Mouse (Mus musculus): ENCODE results near the gene Noto. TPM values are rescaled to one million over a fixed set of nuclear protein-coding genes. Genes with fewer than 3 reads are reported as not detected.

Noto gene
- not detected for total RNA-seq (2018; cell fraction: chromatin; rRNA removed)
- not detected for total RNA-seq (2018; cell fraction: cytosol; rRNA removed)
- total RNA-seq (2018; cell fraction: nucleus; rRNA removed), result not detected
- not detected in 3 replicates for polyA plus RNA-seq (2018)

DNA sequence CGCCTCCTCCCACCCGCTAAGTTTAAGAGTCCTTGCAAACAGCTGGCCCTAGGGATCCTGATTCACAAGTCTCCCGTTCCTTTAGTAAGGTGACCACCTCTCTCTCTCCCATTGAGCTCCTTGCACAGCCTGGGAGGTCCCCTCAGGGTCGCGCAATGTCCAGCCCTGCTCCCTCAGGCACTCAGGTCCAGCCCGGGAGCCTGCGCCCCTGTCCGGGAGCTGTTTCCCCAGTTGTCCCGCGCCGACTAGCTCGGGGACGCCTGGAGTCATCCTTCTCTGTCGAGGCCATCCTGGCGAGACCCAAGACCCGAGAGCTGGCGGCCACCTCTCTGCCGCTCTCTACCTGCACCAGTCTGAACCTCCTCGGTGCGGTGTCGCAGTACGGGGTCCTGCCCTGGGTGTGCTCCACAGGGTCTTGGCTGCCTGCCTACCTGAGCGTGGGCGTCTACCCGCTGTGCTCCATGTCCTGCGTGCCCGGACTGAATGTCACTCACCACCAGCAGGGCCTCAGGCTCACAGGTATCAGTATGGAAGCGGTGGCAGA, at the start of gene Noto:
Gene Noto (plus strand): TSS at position 51 of the 544 bp plus-strand sequence.
- no peaks in the 10 kb centered on the region for H3K36me3 ChIP-seq (ENCODE audit: inconsistent target)
- H3K27ac ChIP-seq, result no peak within 1 kb of the TSS
- no peak within 1 kb of the TSS for H3K4me3 ChIP-seq (ENCODE audit: inconsistent target)
- no peaks in the 10 kb centered on the region for H3K79me2 ChIP-seq (ENCODE audit: inconsistent target)
- 52% methylated on average over 28 of the region's 28 CpGs for WGBS (ENCODE audit: missing documents)

DNA sequence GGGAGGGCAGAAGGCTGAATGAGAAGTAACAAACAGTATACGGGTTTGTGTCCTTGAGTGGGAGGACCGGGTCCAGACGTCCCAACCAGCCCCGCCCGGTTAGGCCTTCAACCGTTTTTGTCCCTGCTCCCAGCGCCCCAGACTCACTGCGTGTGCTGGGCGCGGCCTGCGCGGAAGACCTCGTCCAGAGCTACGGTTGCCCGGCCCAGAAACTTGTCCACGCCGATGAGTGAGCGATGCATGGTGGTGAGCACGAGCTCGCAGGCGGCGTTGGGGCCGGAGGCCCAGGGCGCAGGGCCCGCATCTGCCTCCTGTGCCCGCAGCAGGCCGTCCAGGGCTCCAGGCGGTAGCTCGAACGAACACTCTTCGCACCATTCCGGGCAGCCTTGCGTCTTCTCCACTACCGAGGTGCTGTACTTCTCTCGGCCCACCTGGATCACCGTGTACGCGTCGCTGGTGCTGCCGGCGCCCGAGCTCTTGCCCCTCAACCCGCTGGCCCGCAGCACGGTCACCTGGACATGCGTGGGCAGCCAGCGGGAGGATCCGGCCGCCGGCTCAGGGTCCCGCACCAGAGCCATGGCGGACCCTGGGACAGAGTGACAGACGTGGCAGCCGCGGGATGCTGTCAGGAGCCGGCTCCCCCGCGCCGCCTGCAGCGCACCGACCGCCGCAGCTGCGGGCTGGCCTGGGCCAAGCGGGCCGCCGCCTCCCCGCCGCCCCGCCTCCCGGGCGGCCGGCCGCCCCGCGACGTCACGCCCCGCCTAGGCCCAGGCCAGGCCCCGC, 49.5 kb upstream of the Noto start, which contains the start of gene Rab11fip5:
Gene Rab11fip5 (minus strand): TSS at position 684 of the 783 bp plus-strand sequence.
- Histone ChIP-seq H3K4me3 (ENCODE audit: inconsistent target) (peak within 1 kb of the TSS; percentile 73), H3K27ac (peak within 1 kb of the TSS; percentile 94), H3K36me3 (ENCODE audit: inconsistent target) (no peaks in the 10 kb centered on the region), H3K79me2 (ENCODE audit: inconsistent target) (peaks cover 42% of the 10 kb centered on the region)
- 2% methylated on average over 45 of the region's 80 CpGs for WGBS (ENCODE audit: missing documents)

DNA sequence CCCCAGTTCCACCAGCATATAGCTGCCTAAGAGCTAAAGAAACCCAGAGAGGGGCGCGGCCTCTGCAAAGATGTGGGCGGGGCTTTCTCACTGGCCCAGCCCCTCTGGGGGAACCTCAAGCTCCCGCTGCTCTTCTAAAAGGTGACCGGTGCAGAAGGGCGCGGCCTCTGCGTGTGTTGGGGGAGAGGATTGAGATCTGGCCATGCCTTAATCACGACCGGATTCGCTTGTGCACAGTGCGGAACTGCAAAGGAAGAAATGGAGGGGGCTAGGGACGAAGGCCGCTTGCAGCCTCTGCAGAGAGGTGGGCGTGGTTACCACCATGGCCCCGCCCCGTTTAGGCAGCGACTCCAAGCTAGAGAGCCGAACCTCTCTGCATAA, 49.0 kb upstream of the Noto start:
- Histone ChIP-seq H3K36me3 (ENCODE audit: inconsistent target) (no peaks in the 10 kb centered on the region), H3K4me3 (ENCODE audit: inconsistent target) (peak overlapping the region; percentile 43), H3K27ac (peak overlapping the region; percentile 56), H3K79me2 (ENCODE audit: inconsistent target) (peaks cover 42% of the 10 kb centered on the region)
- under 1% methylated on average over 19 of the region's 19 CpGs for WGBS (ENCODE audit: missing documents)

DNA sequence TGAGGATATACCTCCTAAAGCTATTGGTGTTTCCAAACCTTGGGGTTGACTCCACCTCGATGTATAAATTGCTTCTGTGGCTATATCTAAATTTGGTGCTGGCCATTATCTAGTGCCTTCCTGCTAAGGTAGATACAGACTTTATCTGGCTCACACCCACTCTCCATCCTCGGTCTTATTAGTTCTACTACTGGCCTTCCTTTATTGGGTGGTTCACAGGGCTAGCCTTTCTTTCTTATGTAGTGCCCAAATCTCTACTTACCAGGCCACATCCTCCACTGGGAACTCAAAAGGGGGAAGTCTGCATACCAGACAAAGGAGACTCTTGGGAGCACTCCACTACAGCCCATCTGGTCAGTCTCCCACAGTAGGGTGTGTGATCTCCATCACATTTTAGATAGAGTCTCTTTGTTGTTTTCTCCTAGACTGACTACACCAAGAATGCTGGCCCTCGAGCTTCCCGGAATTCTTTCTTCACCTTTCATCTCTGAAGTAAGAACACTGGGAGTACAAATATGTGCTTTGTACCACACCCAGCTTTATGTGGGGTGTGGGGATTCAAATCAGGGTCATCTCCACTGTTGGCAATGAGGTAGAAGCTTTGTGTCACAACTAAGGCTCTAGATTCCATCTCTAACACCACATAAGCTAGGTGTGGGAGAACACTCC, 46.5 kb upstream of the Noto start:
- Histone ChIP-seq H3K79me2 (ENCODE audit: inconsistent target) (peaks cover 21% of the 10 kb centered on the region), H3K36me3 (ENCODE audit: inconsistent target) (no peaks in the 10 kb centered on the region), H3K4me3 (ENCODE audit: inconsistent target) (no peak overlapping the region), H3K27ac (no peak overlapping the region)
- 73% methylated on average over 4 of the region's 4 CpGs for WGBS (ENCODE audit: missing documents)

DNA sequence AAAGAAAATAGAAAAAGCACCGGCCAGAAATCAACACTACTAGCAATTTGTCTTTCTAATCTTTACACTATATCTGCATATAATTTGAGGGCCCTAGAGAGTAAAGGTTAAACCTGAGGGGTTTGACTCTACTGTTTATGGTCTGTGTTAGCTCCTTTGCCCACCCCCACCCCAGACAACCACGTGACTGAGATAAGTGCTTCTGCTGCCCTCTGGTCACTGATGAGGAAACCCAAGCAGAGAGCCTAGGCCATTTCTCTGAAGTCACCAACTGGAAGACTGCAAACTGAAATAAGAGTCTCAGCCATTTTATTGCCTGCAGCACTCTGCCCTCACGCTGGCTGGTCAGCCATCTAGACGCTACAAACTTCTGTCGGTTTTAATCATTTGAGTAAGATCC, 45.8 kb upstream of the Noto start:
- H3K79me2 ChIP-seq (ENCODE audit: inconsistent target), result peaks cover 14% of the 10 kb centered on the region
- H3K27ac ChIP-seq, result no peak overlapping the region
- WGBS (ENCODE audit: missing documents), result 92% methylated on average over 5 of the region's 5 CpGs

DNA sequence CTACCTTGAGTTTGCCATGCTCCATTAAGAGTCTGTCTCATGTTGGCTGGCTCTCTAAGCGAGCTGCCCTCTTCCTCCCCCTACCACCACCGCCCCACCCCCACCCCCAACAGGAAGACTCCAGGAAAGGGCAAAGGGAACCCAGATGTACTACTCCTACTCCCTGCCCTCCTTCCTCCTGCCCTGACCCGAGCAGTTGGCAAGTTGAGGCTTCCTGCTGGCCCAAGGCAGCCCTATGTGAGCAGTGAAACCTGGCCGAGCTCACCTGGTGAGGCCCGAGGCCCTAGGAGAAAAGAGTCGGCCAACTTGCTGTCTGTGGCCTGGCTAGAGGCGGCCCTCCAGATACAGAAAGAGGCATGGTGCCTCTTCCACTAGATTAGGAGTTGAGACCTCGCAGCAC, 45.1 kb upstream of the Noto start:
- no peak overlapping the region for H3K4me3 ChIP-seq (ENCODE audit: inconsistent target)
- 67% methylated on average over 4 of the region's 8 CpGs for WGBS (ENCODE audit: missing documents)
- peaks cover 7% of the 10 kb centered on the region for H3K79me2 ChIP-seq (ENCODE audit: inconsistent target)
- no peak overlapping the region for H3K27ac ChIP-seq
- no peaks in the 10 kb centered on the region for H3K36me3 ChIP-seq (ENCODE audit: inconsistent target)

More for the DNA sequence above, 45.8 kb upstream of the Noto start:
- H3K4me3 ChIP-seq (ENCODE audit: inconsistent target), result no peak overlapping the region
- H3K36me3 ChIP-seq (ENCODE audit: inconsistent target), result no peaks in the 10 kb centered on the region

DNA sequence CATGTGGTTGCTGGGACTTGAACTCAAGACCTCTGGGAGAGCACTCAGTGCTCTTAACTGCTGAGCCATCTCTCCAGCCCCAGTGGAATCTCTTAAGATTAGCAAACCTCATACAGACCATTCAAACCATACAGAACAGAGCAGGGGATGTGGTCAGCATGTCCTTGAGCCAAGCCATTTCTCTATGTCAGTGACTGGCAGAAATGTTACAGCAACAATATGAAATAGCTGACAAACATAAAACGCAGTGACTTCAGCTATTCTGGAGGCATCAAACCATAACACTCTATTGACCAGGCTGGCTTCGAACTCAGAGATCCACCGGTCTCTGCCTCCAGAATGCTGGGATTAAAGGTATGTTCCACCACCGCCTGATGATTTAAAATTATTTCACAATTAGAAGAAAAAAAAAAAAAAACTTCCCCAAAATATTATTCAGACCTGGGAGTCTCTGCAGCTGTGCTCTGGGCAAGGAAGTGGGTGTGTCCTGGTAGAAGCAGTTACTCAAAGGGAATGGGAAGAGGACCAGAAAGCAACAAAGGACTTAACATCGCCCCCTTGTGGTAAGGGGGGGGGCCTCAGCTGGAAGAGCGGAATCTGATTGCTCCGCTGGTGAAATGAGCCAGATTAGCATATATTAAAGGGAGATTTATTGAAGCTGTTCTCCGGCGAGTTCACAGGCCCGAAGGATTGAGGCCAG, 43.3 kb upstream of the Noto start:
- Histone ChIP-seq H3K4me3 (ENCODE audit: inconsistent target) (no peak overlapping the region), H3K79me2 (ENCODE audit: inconsistent target) (no peaks in the 10 kb centered on the region), H3K36me3 (ENCODE audit: inconsistent target) (no peaks in the 10 kb centered on the region), H3K27ac (peak overlapping the region; percentile 71)
- WGBS (ENCODE audit: missing documents), result 11% methylated on average over 9 of the region's 10 CpGs

DNA sequence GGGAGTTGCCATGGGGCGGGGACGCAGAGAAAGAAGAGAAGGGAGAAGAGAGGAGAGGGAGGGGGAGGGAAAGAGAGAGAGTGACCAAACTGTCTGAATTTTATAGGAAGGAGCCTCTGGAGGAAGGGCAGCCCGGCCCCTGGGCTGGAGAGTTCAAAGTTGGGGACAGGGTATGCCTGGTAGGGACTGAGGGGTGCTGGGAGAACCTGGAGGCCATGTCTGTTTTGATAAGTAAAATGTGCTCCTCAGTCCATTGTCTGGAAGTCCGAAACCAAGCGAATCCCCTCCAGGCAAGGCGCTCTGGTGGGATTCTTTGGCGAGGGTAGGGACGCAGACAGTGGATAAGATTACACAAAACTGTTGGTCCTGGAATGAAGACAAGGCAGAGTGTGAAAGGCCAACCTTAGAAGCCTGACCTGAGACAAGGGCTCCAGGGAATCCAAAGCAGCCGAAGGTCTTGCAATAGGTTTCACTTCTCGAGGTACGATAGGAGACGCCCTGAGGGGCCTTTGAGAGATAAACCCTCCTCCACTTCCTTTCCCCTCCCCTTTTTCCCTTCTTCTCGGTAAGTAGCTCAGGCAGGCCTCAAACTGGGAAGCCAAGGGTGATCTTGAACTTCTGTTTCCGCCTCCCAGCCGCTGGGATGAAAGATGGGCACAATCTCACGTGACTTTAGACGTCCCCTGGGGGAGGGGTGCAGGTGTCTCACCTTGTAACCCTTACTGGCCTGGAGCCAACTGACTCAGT, 42.6 kb upstream of the Noto start:
- Histone ChIP-seq H3K36me3 (ENCODE audit: inconsistent target) (no peaks in the 10 kb centered on the region), H3K79me2 (ENCODE audit: inconsistent target) (no peaks in the 10 kb centered on the region), H3K4me3 (ENCODE audit: inconsistent target) (no peak overlapping the region), H3K27ac (peak overlapping the region; percentile 71)
- 50% methylated on average over 17 of the region's 17 CpGs for WGBS (ENCODE audit: missing documents)

DNA sequence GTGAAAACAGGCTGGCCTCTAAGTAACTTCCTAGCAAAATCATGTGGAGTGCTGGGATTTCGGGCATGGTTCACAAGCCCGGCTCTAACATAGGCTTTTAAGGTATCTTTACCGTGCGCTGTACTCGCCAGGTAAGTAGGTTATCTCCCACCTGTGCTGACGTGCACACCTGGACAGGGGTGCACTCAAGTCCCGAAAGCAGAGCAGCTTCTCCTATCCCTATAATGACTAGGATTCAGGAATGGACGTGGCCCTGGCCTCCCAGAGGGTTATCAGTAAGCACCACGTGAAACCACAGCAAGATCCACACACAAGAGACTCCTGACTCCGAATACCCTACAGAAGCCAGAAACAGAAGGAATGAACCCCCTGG, 42.1 kb upstream of the Noto start:
- 96% methylated on average over 8 of the region's 10 CpGs for WGBS (ENCODE audit: missing documents)
- Histone ChIP-seq H3K79me2 (ENCODE audit: inconsistent target) (no peaks in the 10 kb centered on the region), H3K4me3 (ENCODE audit: inconsistent target) (no peak overlapping the region), H3K27ac (0 out of 2 replicates have a peak overlapping the region, but pooled peaks have one; percentile 71), H3K36me3 (ENCODE audit: inconsistent target) (no peaks in the 10 kb centered on the region)

DNA sequence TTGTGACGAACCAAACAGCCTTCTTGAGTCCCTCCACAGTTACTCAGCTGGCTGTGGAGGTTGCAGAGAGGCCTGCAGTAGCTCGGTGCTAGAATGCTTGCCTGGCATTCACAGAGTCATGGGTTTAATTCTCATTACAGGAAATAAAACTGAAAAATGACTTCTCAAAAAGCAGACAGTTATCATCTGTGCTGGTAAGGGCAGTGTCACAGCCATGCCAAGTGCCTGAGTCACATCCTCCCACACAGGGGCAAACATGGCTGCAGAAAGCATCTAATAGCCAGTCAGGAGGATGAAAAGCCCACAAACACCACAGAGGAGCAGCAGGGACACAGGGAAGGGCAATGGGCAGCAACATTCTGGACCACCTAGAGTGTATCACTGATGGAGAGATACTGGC, 40.9 kb upstream of the Noto start:
- 74% methylated on average over 2 of the region's 2 CpGs for WGBS (ENCODE audit: missing documents)
- Histone ChIP-seq H3K36me3 (ENCODE audit: inconsistent target) (no peaks in the 10 kb centered on the region), H3K27ac (peak overlapping the region; percentile 27; the same call in 1 of the 2 replicates), H3K4me3 (ENCODE audit: inconsistent target) (no peak overlapping the region), H3K79me2 (ENCODE audit: inconsistent target) (no peaks in the 10 kb centered on the region)

DNA sequence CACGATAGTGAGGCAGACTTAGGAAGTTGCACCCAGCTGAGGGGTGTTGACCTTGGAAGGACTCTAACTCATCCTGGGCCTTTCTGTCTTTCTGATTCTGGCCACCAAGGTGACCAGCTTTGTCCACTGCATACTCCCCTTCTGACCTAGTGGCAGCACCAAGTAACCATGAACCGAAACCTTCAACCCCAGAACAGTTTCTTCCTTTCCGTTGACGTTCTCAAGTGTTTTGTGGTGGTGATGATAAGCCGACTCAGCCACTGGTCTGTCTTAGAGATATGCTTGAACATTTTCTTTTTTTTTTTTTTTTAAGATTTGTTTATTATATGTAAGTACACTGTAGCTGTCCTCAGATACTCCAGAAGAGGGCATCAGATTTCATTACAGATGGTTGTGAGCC, 35.1 kb upstream of the Noto start:
- Histone ChIP-seq H3K36me3 (ENCODE audit: inconsistent target) (no peaks in the 10 kb centered on the region), H3K4me3 (ENCODE audit: inconsistent target) (no peak overlapping the region), H3K79me2 (ENCODE audit: inconsistent target) (no peaks in the 10 kb centered on the region), H3K27ac (no peak overlapping the region)
- WGBS (ENCODE audit: missing documents), result 72% methylated on average over 5 of the region's 5 CpGs

DNA sequence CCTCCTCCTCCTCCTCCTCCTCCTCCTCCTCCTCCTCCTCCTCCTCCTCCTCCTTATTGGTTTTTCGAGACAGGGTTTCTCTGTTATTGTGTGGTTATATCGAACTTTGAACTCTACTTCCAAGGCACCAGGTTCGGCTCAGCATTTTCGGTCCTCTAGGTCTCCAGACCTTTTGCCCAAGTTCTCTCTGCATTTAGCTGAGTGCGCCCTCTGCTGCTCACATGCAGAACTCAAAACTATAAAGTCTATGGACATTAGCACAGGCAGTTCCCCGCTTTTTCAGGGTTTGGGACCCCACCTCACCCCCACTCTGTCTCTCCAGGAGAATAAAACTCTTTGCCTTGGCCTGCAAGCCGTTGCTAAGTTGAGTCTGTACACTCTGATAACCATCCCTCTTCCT, 31.9 kb upstream of the Noto start:
- H3K79me2 ChIP-seq (ENCODE audit: inconsistent target), result no peaks in the 10 kb centered on the region
- WGBS (ENCODE audit: missing documents), result 16% methylated on average over 6 of the region's 7 CpGs
- H3K4me3 ChIP-seq (ENCODE audit: inconsistent target), result no peak overlapping the region
- no peak overlapping the region for H3K27ac ChIP-seq
- no peaks in the 10 kb centered on the region for H3K36me3 ChIP-seq (ENCODE audit: inconsistent target)

DNA sequence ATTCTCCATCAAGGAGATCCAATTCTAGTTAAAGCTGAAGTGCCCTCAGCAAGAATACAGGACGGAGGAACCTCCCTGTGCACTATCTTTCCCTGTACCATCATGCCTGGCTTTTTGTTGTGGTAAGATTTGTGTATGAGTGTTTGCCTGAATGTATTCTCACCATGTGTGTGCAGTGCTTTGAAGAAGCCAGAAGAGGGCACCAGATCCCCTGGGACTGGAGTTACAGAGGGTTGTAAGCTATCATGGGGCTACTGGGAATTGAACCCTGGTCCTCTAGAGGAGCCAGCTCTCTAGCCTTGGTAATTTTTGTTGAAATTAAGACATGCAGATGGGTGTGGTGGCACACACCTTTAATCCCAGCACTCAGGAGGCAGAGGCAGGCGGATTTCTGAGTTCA, 28.3 kb upstream of the Noto start:
- H3K79me2 ChIP-seq (ENCODE audit: inconsistent target), result no peaks in the 10 kb centered on the region
- no peak overlapping the region for H3K4me3 ChIP-seq (ENCODE audit: inconsistent target)
- WGBS (ENCODE audit: missing documents), result 86% methylated on average over 1 of the region's 2 CpGs
- H3K36me3 ChIP-seq (ENCODE audit: inconsistent target), result no peaks in the 10 kb centered on the region
- H3K27ac ChIP-seq, result no peak overlapping the region

DNA sequence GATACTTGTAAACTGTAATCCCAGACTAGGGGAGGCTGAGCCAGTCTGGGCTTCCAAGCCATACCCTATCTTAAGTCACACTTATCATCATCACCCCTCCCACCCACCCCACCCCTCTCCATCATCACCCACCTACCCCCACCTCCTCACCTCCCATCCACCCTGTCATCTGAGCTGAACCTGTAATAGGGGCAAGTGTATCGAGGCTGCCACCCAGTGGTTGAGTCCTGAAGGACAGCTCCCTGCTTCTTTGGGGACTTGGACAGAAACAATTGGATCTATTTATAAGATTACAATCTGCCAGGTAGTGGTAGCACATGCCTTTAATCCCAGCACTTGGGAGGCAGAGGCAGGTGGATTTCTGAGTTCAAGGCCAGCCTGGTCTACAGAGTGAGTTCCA, 26.5 kb upstream of the Noto start:
- WGBS (ENCODE audit: missing documents), result 25% methylated on average over 1 of the region's 1 CpGs
- Histone ChIP-seq H3K79me2 (ENCODE audit: inconsistent target) (no peaks in the 10 kb centered on the region), H3K36me3 (ENCODE audit: inconsistent target) (no peaks in the 10 kb centered on the region), H3K4me3 (ENCODE audit: inconsistent target) (no peak overlapping the region), H3K27ac (no peak overlapping the region)

All from macrophage (primary cell).